Mouse (Mus musculus) forebrain, embryonic 13.5 days (tissue): ENCODE results near the gene Poc1a. TPM values are rescaled to one million over a fixed set of nuclear protein-coding genes. Genes with fewer than 3 reads are reported as not detected.

Experiments used
- ATAC-seq: fragments of 200-750 bp; cut with Nextera tagmentation; 2 replicates; pipeline ENCODE4 v1.8.0; 2017
- H3K27ac ChIP-seq: fragments of 300-500 bp; sonication (generic); 2 replicates; pipeline ENCODE4 v1.5.1; 2015; ENCODE audit warnings: inconsistent platforms, mild to moderate bottlenecking, moderate library complexity
- H3K27me3 ChIP-seq: fragments of 300-500 bp; sonication (generic); 2 replicates; pipeline ENCODE4 v1.6.1; 2015; ENCODE audit warnings: mild to moderate bottlenecking, inconsistent platforms
- H3K36me3 ChIP-seq: fragments of 300-500 bp; sonication (generic); 2 replicates; pipeline ENCODE4 v1.6.1; 2015; ENCODE audit warnings: mild to moderate bottlenecking, inconsistent platforms; ENCODE audit not compliant: poor library complexity, severe bottlenecking
- H3K4me1 ChIP-seq: fragments of 300-500 bp; sonication (generic); 2 replicates; pipeline ENCODE4 v1.6.1; 2015; ENCODE audit warnings: inconsistent platforms
- H3K4me2 ChIP-seq: fragments of 300-500 bp; sonication (generic); 2 replicates; pipeline ENCODE4 v1.6.1; 2015; ENCODE audit warnings: inconsistent platforms, mild to moderate bottlenecking, moderate library complexity
- H3K4me3 ChIP-seq: fragments of 300-500 bp; sonication (generic); 2 replicates; pipeline ENCODE4 v1.5.1; 2015; ENCODE audit warnings: mild to moderate bottlenecking, inconsistent platforms
- H3K9ac ChIP-seq: fragments of 300-500 bp; sonication (generic); 2 replicates; pipeline ENCODE4 v1.6.1; 2015; ENCODE audit warnings: mild to moderate bottlenecking, inconsistent platforms
- H3K9me3 ChIP-seq: fragments of 300-500 bp; sonication (generic); replicated peaks from 2 replicates; pipeline ENCODE4 v1.6.1; 2016; ENCODE audit warnings: inconsistent platforms
- WGBS: fragments of 180-500 bp; shearing (Covaris S2); methylation state at CpG from one replicate; pipeline ENCODE4 v1.1.7; 2015; 5-methylcytosine and 5-hydroxymethylcytosine counted together
- polyA plus RNA-seq: library from polyadenylated mRNA; unstranded; fragments of >200 nt; fragmentation: Nextera tagmentation; extraction: Ambion mirVana; gene quantifications from 2 replicates; pipeline ENCODE4 v1.2.1, GENCODE M21; 2015

Poc1a gene
- polyA plus RNA-seq, 1 experiment from 2014 or later, result 17.7 TPM

DNA sequence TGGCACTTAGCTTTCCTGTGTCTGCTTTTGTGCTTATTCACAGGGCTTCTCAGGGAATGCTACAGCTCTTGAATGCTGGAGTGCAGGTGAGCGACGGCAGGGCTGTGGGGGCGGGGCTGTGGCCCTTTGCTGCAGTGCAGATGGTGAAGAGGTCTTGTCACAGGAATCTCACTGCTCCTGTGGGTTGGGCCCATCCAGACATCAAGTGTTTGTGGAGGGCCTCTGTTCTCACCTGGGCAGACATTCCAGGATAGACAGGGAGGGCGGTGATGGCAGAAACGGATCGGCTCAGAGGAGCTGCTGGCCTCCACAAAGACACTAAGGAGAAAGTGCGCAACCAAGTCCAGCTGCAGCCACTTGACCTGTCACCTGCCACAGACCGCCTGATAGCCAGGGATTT is 45.4 kb downstream of the Poc1a start:
- no peak overlapping the region for H3K27ac ChIP-seq
- H3K27me3 ChIP-seq, result no peaks in the 10 kb centered on the region
- H3K4me3 ChIP-seq, result no peak overlapping the region
- no peak for ATAC-seq
- H3K36me3 ChIP-seq, result no peaks in the 10 kb centered on the region
- peaks cover 5% of the 10 kb centered on the region; the same call in 1 of the 2 replicates for H3K4me1 ChIP-seq
- no peaks in the 10 kb centered on the region for H3K9me3 ChIP-seq
- 79% methylated on average over 8 of the region's 8 CpGs for WGBS
- no peak overlapping the region for H3K4me2 ChIP-seq
- H3K9ac ChIP-seq, result no peak overlapping the region

DNA sequence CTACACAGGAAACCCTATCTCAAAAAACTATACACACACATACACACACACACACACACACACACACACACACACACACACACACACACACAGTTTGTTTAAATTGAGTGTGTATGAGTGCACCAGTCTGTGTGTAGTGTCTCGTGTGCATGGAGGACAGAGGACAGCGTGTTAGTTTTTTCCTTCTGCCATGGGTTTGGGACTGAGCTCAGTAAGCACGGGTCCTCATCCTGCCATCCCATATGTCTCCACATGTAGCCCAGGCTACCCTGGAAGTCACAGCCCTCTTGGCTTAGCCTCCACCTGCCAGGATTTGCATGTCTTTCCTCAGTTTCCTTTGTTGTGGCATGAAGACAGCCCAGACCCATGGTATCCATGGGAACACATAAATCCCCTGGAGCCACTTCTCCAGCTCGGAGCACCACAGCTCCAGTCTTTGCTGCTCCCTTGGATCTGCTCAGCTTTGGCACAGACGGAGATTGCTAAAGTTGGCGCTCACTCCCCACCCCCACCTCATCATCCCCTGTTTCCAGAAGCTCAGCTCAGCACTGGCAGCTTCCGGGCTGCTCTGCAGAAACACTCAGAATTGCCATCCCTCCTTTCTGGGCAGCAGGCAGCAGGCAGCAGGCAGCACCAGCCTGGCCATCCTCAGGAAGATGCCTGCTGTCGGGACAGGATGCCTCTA is 46.4 kb downstream of the Poc1a start:
- H3K27ac ChIP-seq, result peak overlapping the region; percentile 57
- H3K27me3 ChIP-seq, result no peaks in the 10 kb centered on the region
- no peak overlapping the region for H3K4me2 ChIP-seq
- 68% methylated on average over 8 of the region's 8 CpGs for WGBS
- no peaks in the 10 kb centered on the region for H3K36me3 ChIP-seq
- no peak overlapping the region for H3K9ac ChIP-seq
- H3K9me3 ChIP-seq, result no peaks in the 10 kb centered on the region
- H3K4me3 ChIP-seq, result no peak overlapping the region
- peak; percentile 83; the same call in 1 of the 2 replicates for ATAC-seq
- H3K4me1 ChIP-seq, result peaks cover 11% of the 10 kb centered on the region; the same call in 1 of the 2 replicates

DNA sequence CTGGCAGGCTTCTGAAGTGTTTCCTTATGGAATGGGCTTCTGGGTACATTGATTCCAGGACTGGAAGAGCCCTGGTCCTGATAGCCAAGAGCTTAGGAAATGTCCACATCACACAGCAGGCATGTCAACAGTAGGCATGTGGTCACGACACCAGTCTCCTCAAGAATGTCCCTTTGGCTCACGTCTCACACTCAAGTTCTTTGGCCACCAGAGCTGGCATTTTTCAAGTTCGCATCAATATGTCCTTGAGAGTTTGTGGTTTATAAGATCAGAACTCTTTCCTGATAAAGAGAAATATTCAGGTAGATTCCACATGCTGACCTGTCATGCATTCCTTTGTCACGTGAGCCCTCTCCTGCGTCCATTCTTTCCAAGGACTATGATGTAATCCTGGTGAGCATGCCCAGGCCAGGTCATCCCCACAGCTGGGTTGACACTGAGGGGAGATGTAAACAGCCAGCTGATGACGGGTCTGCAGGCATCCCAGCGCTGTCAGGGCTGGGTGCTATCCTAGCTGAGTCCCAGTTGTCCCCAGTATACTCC is 47.3 kb downstream of the Poc1a start:
- H3K4me2 ChIP-seq, result no peak overlapping the region
- no peaks in the 10 kb centered on the region for H3K27me3 ChIP-seq
- ATAC-seq, result no peak
- 86% methylated on average over 7 of the region's 7 CpGs for WGBS
- H3K27ac ChIP-seq, result peak overlapping the region; percentile 57; the same call in 1 of the 2 replicates
- H3K4me3 ChIP-seq, result no peak overlapping the region
- peaks cover 11% of the 10 kb centered on the region; the same call in 1 of the 2 replicates for H3K4me1 ChIP-seq
- H3K9me3 ChIP-seq, result no peaks in the 10 kb centered on the region
- no peak overlapping the region for H3K9ac ChIP-seq
- H3K36me3 ChIP-seq, result no peaks in the 10 kb centered on the region

DNA sequence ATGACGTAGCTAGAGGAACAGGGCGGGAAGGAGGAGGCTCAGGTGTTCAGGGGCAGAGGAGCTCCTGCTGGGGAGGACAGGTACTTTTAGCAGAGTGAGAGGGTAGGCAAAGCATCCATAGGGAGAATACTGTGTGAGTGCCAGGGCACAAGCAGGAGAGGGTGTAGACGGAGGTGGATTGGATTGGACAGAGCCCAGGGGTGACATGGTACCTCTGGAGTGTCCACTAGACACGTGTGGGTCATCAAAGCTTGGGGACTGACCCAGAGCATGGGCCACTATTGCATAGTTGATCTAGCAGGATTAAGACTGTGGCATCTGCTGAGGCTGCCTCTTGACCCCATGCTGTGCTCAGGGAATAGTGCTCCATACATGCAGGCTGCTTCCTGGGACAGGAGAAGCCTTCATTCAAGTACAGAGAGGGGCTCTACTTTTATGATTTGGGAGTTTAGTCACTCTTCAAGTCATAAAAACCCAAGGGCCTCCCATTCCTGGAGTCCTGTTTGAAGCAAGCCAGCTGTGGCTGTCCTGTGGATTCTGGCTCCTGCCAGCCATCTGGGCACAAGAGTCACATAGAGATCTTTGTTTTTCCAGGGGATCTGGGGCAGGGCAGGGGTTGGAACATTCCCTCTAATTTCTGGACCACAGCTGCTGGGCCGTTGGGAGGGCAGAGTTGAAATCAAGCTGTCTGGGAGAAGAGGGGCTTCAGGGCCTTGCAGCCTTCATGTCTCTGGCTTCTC is 48.1 kb downstream of the Poc1a start:
- no peaks in the 10 kb centered on the region for H3K9me3 ChIP-seq
- H3K36me3 ChIP-seq, result no peaks in the 10 kb centered on the region
- no peaks in the 10 kb centered on the region for H3K27me3 ChIP-seq
- no peak overlapping the region for H3K9ac ChIP-seq
- no peak overlapping the region for H3K4me2 ChIP-seq
- peaks cover 11% of the 10 kb centered on the region; the same call in 1 of the 2 replicates for H3K4me1 ChIP-seq
- no peak overlapping the region for H3K4me3 ChIP-seq
- H3K27ac ChIP-seq, result no peak overlapping the region
- ATAC-seq, result no peak
- WGBS, result 76% methylated on average over 5 of the region's 5 CpGs

DNA sequence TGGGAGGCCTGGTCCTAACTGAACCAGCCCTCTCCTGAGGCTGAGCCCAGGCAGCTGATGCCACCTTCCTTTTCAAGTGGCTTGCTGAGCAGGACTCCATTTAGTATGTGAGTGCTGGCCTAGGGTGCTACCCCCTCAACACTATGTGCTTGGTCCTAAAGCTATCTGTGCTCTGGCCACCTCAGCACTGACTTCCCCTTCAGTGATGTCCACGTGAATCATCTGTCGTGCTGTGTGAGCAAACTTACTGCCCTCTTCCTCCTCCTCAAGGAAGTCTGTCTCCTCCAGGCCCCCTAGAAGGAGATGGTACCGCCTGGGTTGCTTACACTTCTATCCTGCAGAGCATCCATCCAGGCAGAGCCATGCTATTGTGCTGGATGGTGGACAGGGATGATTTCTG is 51.9 kb downstream of the Poc1a start:
- 89% methylated on average over 3 of the region's 3 CpGs for WGBS
- Histone ChIP-seq H3K27me3 (no peaks in the 10 kb centered on the region), H3K4me2 (no peak overlapping the region), H3K36me3 (no peaks in the 10 kb centered on the region), H3K4me1 (peaks cover 15% of the 10 kb centered on the region), H3K27ac (no peak overlapping the region), H3K9me3 (no peaks in the 10 kb centered on the region), H3K9ac (no peak overlapping the region), H3K4me3 (no peak overlapping the region)
- no peak for ATAC-seq

DNA sequence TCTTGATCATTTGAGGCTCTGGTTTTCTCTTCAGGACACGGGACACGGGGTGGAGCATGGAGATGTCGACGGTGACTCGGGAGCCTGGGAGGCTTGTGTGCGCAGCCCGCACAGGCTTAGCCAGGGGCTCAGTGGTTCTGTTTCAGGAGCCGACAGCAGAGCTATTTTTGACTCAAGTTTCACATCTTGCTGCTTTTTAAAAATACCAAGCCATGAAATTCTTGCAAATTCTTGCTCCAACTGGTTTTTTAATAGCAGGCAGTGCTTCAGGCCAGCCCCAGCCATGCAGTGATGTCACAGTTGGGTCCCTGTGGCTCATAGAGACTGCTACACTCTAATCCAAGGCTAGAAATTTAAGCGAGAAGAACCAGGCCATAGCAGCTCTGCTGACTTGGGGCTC is 56.8 kb downstream of the Poc1a start:
- 86% methylated on average over 9 of the region's 9 CpGs for WGBS
- Histone ChIP-seq H3K9me3 (no peaks in the 10 kb centered on the region), H3K9ac (no peak overlapping the region), H3K27me3 (no peaks in the 10 kb centered on the region), H3K4me3 (no peak overlapping the region), H3K4me1 (peaks cover 27% of the 10 kb centered on the region), H3K4me2 (no peak overlapping the region), H3K27ac (peak overlapping the region; percentile 16; the same call in 1 of the 2 replicates), H3K36me3 (no peaks in the 10 kb centered on the region)
- ATAC-seq, result no peak

DNA sequence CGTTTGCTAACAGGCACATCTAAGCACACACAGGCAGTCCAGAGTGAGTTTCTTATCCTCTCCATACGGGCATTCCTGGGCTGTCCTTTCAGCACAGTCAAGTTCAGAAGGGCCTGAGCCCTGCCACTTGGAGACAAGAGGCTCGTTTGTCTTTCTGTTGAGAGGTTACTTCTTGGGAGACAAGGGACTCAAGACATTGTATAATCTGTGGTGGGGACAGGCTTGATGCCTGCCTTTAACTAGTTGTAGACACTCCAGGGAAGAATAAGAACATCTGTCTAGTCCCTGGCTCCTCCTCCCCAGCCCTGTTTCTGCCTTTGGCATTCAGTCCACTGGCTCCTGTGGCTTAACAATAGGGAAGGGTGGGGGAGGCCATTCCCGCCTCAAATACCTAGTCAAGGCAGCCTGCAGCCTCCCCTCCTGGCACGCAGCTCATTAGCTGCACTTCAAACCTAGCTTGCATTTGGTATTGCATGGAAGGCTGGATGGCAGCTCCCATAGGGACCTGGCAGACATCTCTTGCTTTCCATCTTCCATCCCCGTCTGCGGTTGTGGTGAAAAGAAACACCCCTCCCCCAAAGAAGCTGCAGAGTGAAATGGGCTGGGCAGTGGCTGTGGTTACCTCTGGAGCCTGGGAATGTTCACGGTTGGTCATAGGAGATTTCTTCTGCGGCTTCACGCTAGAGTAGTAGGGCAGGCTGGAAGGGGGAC is 57.8 kb downstream of the Poc1a start:
- H3K9ac ChIP-seq, result no peak overlapping the region
- WGBS, result 6% methylated on average over 10 of the region's 10 CpGs
- no peaks in the 10 kb centered on the region for H3K36me3 ChIP-seq
- H3K27me3 ChIP-seq, result no peaks in the 10 kb centered on the region
- H3K4me3 ChIP-seq, result no peak overlapping the region
- H3K4me1 ChIP-seq, result peaks cover 27% of the 10 kb centered on the region
- peak; percentile 70; the same call in 1 of the 2 replicates for ATAC-seq
- no peaks in the 10 kb centered on the region for H3K9me3 ChIP-seq
- H3K27ac ChIP-seq, result peak overlapping the region; percentile 70
- H3K4me2 ChIP-seq, result peak overlapping the region; percentile 8; the same call in 1 of the 2 replicates

DNA sequence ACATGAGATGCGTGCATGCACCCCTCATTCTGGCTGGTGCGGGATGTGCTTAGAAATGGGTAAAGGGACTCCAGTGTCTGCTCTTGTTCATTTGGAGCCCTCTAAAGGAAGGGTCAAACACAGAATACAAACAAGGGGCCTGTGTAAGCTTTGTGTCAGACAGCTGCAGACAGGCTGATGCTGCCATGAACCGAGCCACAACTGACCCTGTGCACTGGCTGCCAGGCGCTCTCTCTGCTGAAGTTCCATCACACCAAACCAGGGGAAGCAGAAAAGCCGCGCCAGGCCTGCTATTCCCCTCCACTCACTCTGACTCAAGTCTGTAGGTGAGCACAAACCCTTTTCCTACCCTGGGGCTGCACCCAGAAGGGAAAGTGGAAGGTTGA is 58.3 kb downstream of the Poc1a start:
- H3K27ac ChIP-seq, result peak overlapping the region; percentile 70
- WGBS, result 36% methylated on average over 6 of the region's 6 CpGs
- H3K4me2 ChIP-seq, result 0 out of 2 replicates have a peak overlapping the region, but pooled peaks have one; percentile 8
- no peak overlapping the region for H3K4me3 ChIP-seq
- 0 out of 2 replicates have a peak overlapping the region, but pooled peaks have one; percentile 3 for H3K9ac ChIP-seq
- H3K27me3 ChIP-seq, result no peaks in the 10 kb centered on the region
- H3K36me3 ChIP-seq, result no peaks in the 10 kb centered on the region
- H3K9me3 ChIP-seq, result no peaks in the 10 kb centered on the region
- peaks cover 27% of the 10 kb centered on the region for H3K4me1 ChIP-seq
- ATAC-seq, result peak; percentile 27; the same call in 1 of the 2 replicates

DNA sequence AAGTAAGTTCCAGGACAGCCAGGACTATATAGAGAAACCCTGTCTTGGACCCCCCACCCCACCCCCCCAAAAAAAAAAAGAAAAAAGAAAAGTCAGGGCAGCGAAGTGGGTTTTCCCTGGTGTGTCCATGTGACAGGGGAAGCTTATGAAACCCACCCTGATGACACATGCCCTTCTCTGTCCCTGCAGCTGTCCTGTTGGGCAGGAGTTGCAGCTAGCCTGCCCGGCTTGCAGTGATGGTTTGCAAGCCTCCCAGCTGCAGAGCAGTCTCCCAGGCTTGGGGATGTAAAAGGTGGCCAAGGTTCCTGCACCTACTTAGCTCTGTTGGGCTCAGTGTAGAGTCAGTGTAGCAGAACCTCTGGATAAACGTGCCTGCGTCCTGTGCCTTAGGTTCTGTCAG is 58.9 kb downstream of the Poc1a start:
- no peak overlapping the region for H3K4me3 ChIP-seq
- peak overlapping the region; percentile 70; the same call in 1 of the 2 replicates for H3K27ac ChIP-seq
- peaks cover 28% of the 10 kb centered on the region for H3K4me1 ChIP-seq
- 84% methylated on average over 4 of the region's 4 CpGs for WGBS
- H3K9me3 ChIP-seq, result no peaks in the 10 kb centered on the region
- no peaks in the 10 kb centered on the region for H3K27me3 ChIP-seq
- no peak for ATAC-seq
- H3K4me2 ChIP-seq, result no peak overlapping the region
- no peaks in the 10 kb centered on the region for H3K36me3 ChIP-seq
- no peak overlapping the region for H3K9ac ChIP-seq

DNA sequence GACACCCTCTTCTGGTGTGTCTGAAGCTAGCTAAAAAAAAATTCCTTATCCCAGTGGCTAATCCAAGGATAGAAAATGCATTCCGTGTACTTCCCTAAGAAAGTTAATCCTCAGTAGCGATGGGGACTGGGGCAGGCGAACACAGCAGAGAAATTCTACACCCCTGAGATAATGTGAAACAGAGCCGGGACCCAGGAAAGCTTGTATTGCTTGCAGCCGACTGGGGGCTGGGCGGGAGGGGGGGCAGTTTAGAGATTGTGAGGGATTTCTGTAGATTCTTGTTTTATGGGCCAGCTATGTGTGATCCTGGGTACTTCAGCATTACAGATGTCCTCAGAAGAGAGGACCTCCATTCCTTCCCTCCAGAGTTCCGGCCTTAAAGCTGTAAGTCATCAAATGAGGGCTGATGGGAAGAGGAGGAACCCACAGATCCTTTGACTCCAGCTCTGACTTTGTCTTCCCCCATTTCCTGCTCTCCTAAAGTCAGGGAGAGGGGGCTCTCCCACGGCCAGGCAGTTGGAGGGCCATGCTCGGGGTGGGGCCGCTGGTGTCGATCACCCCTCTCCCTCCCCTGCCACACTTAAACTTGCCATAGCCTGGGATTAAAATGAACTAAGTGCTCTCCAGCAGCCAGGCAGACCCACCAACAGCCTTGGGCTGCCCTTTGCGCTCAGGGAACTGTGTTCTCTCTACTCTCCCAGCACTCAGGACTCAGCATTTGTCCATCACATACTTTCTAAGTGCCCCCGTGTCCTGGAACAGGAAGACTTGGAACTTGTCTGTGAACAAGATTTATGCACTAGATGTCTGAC is 59.8 kb downstream of the Poc1a start:
- H3K4me1 ChIP-seq, result peaks cover 35% of the 10 kb centered on the region
- no peak overlapping the region for H3K4me3 ChIP-seq
- no peak overlapping the region for H3K4me2 ChIP-seq
- H3K9ac ChIP-seq, result no peak overlapping the region
- no peaks in the 10 kb centered on the region for H3K9me3 ChIP-seq
- no peaks in the 10 kb centered on the region for H3K27me3 ChIP-seq
- H3K36me3 ChIP-seq, result no peaks in the 10 kb centered on the region
- 64% methylated on average over 13 of the region's 13 CpGs for WGBS
- no peak overlapping the region for H3K27ac ChIP-seq
- no peak for ATAC-seq

DNA sequence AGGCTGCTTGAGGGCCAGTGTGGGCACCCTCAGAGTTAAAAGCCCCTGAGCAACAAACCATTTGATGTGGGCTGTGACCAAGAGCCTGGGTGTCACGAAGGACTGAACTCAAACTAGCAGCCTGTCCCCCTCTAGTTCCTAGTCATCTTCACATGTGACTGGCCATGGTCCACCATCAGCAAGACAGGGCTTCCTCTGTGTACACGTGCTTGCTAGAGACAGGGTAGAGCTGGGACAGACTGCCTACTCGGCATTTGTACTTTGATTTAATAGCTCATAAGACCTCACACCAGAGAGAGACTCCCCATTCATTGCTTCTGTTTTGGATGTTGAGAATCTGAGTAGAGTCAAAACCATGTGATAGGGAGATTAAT is 60.4 kb downstream of the Poc1a start:
- no peak for ATAC-seq
- Histone ChIP-seq H3K36me3 (no peaks in the 10 kb centered on the region), H3K4me3 (no peak overlapping the region), H3K4me1 (peaks cover 35% of the 10 kb centered on the region), H3K4me2 (no peak overlapping the region), H3K9me3 (no peaks in the 10 kb centered on the region), H3K27ac (no peak overlapping the region), H3K27me3 (no peaks in the 10 kb centered on the region), H3K9ac (no peak overlapping the region)
- 74% methylated on average over 3 of the region's 3 CpGs for WGBS
